In the genomic region with DNA sequence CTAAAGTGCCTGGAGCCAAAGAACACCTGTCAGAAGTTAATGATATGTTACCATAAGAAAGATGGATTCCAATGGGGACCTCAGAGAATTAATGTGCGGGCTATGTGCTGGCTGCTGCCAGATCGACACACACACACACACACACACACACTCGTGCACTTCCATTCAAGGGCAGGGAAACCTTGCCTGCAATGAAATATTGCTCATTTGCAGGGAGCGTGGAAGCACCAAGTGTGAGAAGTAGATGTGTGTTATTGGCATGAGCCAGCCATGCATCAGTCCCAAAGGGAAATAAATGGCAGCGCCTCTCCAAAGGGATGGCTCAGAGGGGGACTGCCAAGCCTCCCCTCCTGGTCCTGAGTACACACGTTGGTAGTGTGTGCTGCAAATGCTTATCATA, we compare ENCODE assay signal across 25 mouse cellular contexts.
DNase-seq lines count a peak whose midpoint lies in the region; ATAC-seq and TF ChIP-seq lines count a peak whose summit lies in the region.
"Had no signal": no experiment of that assay in that cellular context is flagged by ENCODE, and none has a peak within 500 bp of the region (broad histone marks: within the 10 kb centered on the region; RNA-seq: fewer than 3 reads in every experiment).

No protein-coding gene starts in this region.

- peaks cover 14% of the 10 kb centered on the region; the same call in 1 of the 2 replicates for H3K4me1 ChIP-seq in heart, postnatal 0 days (ENCODE audit: control insufficient read depth, insufficient read depth)
- peaks cover 3% of the 10 kb centered on the region; the same call in 1 of the 2 replicates for H3K4me1 ChIP-seq in kidney, adult 2 months (ENCODE audit: control insufficient read depth, insufficient read depth, low read length)
- peaks cover 16% of the 10 kb centered on the region for H3K4me1 ChIP-seq in kidney, embryonic 16.5 days (ENCODE audit: insufficient read depth, low read length)
- peaks cover 14% of the 10 kb centered on the region; the same call in 1 of the 2 replicates for H3K4me1 ChIP-seq in neural tube, embryonic 14.5 days (ENCODE audit: control insufficient read depth, insufficient read depth, low read length)
- H3K4me1 ChIP-seq: forebrain, embryonic 10.5 days had no signal

- H3K4me2 ChIP-seq in heart, postnatal 0 days (ENCODE audit: low read depth, low read length) = no peak overlapping the region
- H3K4me2 ChIP-seq in kidney, embryonic 16.5 days (replicated peaks; ENCODE audit: low read depth, low read length) = no peak overlapping the region
- no peak overlapping the region for H3K4me2 ChIP-seq in neural tube, embryonic 14.5 days (ENCODE audit: low read depth, low read length)
- H3K4me2 ChIP-seq: embryonic facial prominence, embryonic 15.5 days; hindbrain, embryonic 15.5 days had no signal

- TF ChIP-seq CTCF in heart, postnatal 0 days (IDR thresholded peaks at IDR 0.05; ENCODE audit: low read depth) = no peak
- no peak for TF ChIP-seq CTCF in kidney, adult 2 months (conservative IDR thresholded peaks at IDR 0.05; ENCODE audit: insufficient read depth, insufficient read length, low read depth, low read length)

- no peak for TF ChIP-seq EP300 in heart, postnatal 0 days (IDR thresholded peaks at IDR 0.05; ENCODE audit: low read depth)

- no peaks in the 10 kb centered on the region for H3K36me3 ChIP-seq in heart, postnatal 0 days (replicated peaks; ENCODE audit: control insufficient read depth, insufficient read depth, low read length)
- H3K36me3 ChIP-seq in kidney, adult 2 months (ENCODE audit: control insufficient read depth, insufficient read depth, low read length) = no peaks in the 10 kb centered on the region
- no peaks in the 10 kb centered on the region for H3K36me3 ChIP-seq in kidney, embryonic 16.5 days (ENCODE audit: insufficient read depth, low read length)
- H3K36me3 ChIP-seq in neural tube, embryonic 14.5 days (ENCODE audit: control insufficient read depth, insufficient read depth, low read length) = no peaks in the 10 kb centered on the region
- H3K36me3 ChIP-seq: embryonic facial prominence, embryonic 15.5 days; forebrain, embryonic 10.5 days; hindbrain, embryonic 15.5 days had no signal

- 0 out of 2 replicates have a peak overlapping the region, but pooled peaks have one; percentile 21 for H3K27ac ChIP-seq in heart, postnatal 0 days (ENCODE audit: low read depth)
- H3K27ac ChIP-seq in kidney, adult 2 months (ENCODE audit: insufficient read depth, low read depth, low read length) = no peak overlapping the region
- H3K27ac ChIP-seq in kidney, embryonic 16.5 days (ENCODE audit: low read length) = no peak overlapping the region
- no peak overlapping the region; the same call in 1 of the 2 replicates for H3K27ac ChIP-seq in neural tube, embryonic 14.5 days (ENCODE audit: low read depth, low read length)
- H3K27ac ChIP-seq: embryonic facial prominence, embryonic 15.5 days; forebrain, embryonic 10.5 days; gastrocnemius, adult 2 months; hindbrain, embryonic 15.5 days had no signal

- no peak overlapping the region for H3K4me3 ChIP-seq in heart, postnatal 0 days (ENCODE audit: low read depth, low read length)
- no peak overlapping the region for H3K4me3 ChIP-seq in kidney, adult 2 months (ENCODE audit: insufficient read depth, low read depth, low read length)
- no peak overlapping the region for H3K4me3 ChIP-seq in kidney, embryonic 16.5 days (ENCODE audit: low read length)
- H3K4me3 ChIP-seq in neural tube, embryonic 14.5 days (ENCODE audit: low read depth, low read length) = no peak overlapping the region
- H3K4me3 ChIP-seq: embryonic facial prominence, embryonic 15.5 days; erythroblast, embryonic 14.5 days; forebrain, embryonic 10.5 days; gastrocnemius, adult 2 months; hindbrain, embryonic 15.5 days had no signal

- TF ChIP-seq POLR2A in kidney, adult 2 months (IDR thresholded peaks at IDR 0.05; ENCODE audit: low read depth, low read length) = no peak

- no peaks in the 10 kb centered on the region for H3K9me3 ChIP-seq in heart, postnatal 0 days (replicated peaks; ENCODE audit: control insufficient read depth, low read length)
- H3K9me3 ChIP-seq in kidney, embryonic 16.5 days (ENCODE audit: low read length) = no peaks in the 10 kb centered on the region
- no peaks in the 10 kb centered on the region for H3K9me3 ChIP-seq in neural tube, embryonic 14.5 days (ENCODE audit: control insufficient read depth, low read length)
- H3K9me3 ChIP-seq: embryonic facial prominence, embryonic 15.5 days; forebrain, embryonic 10.5 days; hindbrain, embryonic 15.5 days had no signal

- no peak overlapping the region for H3K9ac ChIP-seq in heart, postnatal 0 days (replicated peaks; ENCODE audit: low read depth, low read length)
- no peak overlapping the region for H3K9ac ChIP-seq in kidney, embryonic 16.5 days (replicated peaks; ENCODE audit: low read length)
- H3K9ac ChIP-seq in neural tube, embryonic 14.5 days (replicated peaks; ENCODE audit: low read depth, low read length) = no peak overlapping the region
- H3K9ac ChIP-seq: embryonic facial prominence, embryonic 15.5 days; hindbrain, embryonic 15.5 days had no signal

- no peak for ATAC-seq in heart, postnatal 0 days (ENCODE audit: insufficient read depth, low read depth)
- no peak for ATAC-seq in kidney, embryonic 16.5 days (ENCODE audit: low FRiP score, low TSS enrichment)
- peak; percentile 36; the same call in 1 of the 2 replicates for ATAC-seq in neural tube, embryonic 14.5 days (ENCODE audit: low read depth)
- ATAC-seq: activated CD4-positive, CD25-positive, alpha-beta regulatory T cell, adult 4 months; forebrain, embryonic 14.5 days; inflammation-experienced regulatory T-cells, adult 6 months; intestine, postnatal 0 days; Patski had no signal

- H3K27me3 ChIP-seq in heart, postnatal 0 days (ENCODE audit: control insufficient read depth, insufficient read depth, low read length) = no peaks in the 10 kb centered on the region
- H3K27me3 ChIP-seq in kidney, adult 2 months (replicated peaks; ENCODE audit: control insufficient read depth, insufficient read depth, low read length) = no peaks in the 10 kb centered on the region
- H3K27me3 ChIP-seq in kidney, embryonic 16.5 days (ENCODE audit: insufficient read depth, low read length) = no peaks in the 10 kb centered on the region
- no peaks in the 10 kb centered on the region for H3K27me3 ChIP-seq in neural tube, embryonic 14.5 days (ENCODE audit: control insufficient read depth, insufficient read depth, low read length)
- H3K27me3 ChIP-seq: CH12.LX; embryonic facial prominence, embryonic 15.5 days; hindbrain, embryonic 15.5 days; Patski had no signal

- intact Hi-C loops in heart, postnatal 25 days (cut with DNase I) = loop anchor here (5.0 kb wide), 1 partner anchor 215 kb away; no protein-coding TSS in a partner anchor

- 68% methylated on average over 6 of the region's 6 CpGs for WGBS in heart, postnatal 0 days
- WGBS in kidney, adult 2 months = 73% methylated on average over 6 of the region's 6 CpGs
- WGBS in kidney, embryonic 16.5 days = 70% methylated on average over 6 of the region's 6 CpGs
- WGBS in neural tube, embryonic 14.5 days = 54% methylated on average over 6 of the region's 6 CpGs

- peak; percentile 53 for DNase-seq in adrenal gland, postnatal 14 days
- no peak for DNase-seq in adrenal gland, postnatal 4 days (ENCODE audit: low spot score in 2 of 2)
- no peak for DNase-seq in heart, postnatal 0 days (ENCODE audit: low spot score)
- no peak for DNase-seq in heart, postnatal 25 days (ENCODE audit: low spot score)
- peak; percentile 11 for DNase-seq in kidney, adult 2 months
- DNase-seq in left cerebral cortex, adult 11 months (ENCODE audit: low spot score) = no peak
- DNase-seq: cerebellum, adult 11 months; cerebellum, adult 8-10 months; cerebellum, postnatal 14 days; embryo, embryonic 11 days; gastrocnemius, adult 2 months; gastrocnemius, postnatal 25 days; heart, postnatal 10 days had no signal

Comparison
In these comparisons a context has a peak if more than half of its experiments do, and no peak if none do; other contexts are left out.
1. DNase-seq: peak in adrenal gland, postnatal 14 days (single experiment) and kidney, adult 2 months (single experiment); none in adrenal gland, postnatal 4 days (0 of 2), heart, postnatal 0 days (single experiment), heart, postnatal 25 days (single experiment) and left cerebral cortex, adult 11 months (single experiment).